Mouse (Mus musculus) adrenal gland, adult (tissue): ENCODE data around the gene Rgma.
A peak's percentile ranks its signal among the peaks of the same experiment; 100 is the strongest.

Experiments used
- DNase-seq, 2 experiments: peaks; one replicate each; pipeline ENCODE4 v3.0.0; 2022 to 2023; ENCODE audit warnings: low spot score in 1 of 2; ENCODE audit not compliant: inconsistent age in 2 of 2

The Rgma gene

DNA sequence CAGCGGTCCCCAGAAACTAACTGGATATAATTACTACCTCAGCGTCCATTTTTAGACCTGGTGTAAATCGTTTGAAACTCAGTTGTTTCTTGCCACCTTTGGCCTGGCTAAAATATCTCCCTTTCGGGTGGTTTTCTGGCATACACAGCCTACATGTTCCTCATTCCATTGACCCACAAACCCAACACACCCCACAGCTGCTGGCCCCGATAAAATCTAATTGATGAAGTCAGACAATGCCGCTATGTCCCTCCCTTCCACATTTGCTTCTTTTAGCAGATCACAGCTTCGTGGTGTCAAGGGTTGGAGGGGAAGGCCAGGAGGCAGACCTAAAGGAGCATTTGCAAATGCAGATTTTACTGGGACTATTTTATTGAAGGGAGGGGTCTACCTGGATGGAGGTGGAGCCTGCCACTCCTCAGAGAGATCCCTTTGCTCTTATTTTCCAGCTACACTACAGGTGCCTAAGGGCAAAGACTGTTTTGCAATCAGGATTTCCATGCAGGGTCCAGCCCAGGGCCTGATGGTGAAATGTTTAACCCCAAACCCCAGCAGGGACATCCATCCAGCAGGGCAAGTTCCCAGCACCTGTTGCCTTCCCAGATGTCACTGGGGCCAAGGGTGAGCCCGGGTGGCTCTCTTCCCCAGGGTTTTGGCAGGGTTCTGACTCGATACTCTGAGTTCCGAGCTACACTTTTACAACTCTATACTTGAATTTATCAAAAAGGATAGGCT is 3.6 kb upstream of the Rgma start:
- no peak for DNase-seq

DNA sequence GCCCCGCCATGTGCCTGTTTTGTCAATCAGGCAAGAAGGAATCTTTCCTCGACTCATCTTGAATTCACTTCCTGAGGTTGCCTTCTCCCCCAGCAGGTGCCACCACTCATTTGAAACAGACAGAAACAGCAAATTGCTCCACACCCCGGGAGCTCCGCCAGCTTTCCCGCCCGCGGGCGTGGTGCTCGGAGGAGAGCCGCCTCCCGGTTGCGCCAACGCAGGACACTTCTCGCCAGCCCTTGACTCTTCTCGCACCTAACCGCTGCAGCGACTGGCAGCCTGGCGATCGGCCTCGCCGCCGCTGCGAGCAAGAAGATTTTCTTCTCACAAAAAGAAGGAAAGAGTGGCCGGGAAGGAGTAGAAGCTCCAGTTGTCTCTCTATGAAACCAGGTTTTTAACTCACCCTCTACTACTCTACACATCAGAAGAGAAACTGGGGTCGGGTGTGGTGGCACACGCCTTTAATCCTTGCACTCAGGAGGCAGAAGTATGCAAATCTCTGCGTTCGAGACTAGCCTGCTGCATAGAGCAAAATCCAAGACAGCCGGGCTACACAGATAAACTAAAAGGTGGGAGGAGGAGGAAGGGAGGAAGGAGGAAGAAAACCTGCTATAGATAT is 2.8 kb upstream of the Rgma start:
- peak; percentile 26 to 83 for DNase-seq

DNA sequence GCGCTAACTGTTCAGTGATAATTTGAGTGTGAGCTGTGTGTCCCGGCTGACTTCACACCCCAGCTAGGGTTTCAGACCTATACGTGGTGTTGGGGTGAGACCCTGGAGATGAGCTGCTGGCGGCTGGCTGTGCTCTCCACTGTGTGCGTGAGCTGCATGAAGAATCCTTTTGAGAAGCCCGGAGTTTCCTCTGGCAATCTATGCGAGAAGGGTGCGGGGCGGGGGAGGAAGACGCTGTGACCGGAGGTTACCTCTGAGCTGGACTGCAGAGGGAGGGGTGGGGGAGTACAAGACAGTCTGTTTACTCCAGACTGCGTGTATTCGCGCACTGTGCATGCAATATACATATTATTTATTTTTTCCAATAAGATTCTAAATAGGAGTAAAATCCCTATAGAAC is 582 bp upstream of the Rgma start:
- peak in 1 of 2 experiments; percentile 46 for DNase-seq

GRCm38 (mm10) chr7:73376101-73377001 is 1.0 kb downstream of the Rgma start:
- peak; percentile 46 to 90 for DNase-seq

DNA sequence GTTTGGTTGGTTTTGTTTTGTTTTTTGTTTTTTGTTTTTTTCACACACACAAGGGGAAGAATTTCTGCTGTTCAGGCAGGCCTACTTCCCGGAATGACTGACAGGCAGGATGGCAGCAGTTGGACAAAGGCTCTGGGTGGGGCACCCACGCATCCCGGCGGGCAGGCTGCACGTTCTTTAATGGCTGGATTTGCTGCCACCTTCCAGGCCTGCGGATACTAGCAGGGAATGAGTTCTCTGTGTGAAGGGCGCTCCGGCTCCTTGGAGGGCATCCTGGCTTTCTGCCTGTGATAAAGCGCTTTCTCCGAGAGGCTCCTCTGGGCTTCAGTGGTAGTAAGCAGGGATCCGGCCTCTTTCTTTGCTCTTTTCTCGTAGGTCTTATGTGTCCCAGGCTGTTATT is 2.0 kb downstream of the Rgma start:
- DNase-seq, result no peak

GRCm38 (mm10) chr7:73378034-73378433 is 2.7 kb downstream of the Rgma start:
- no peak for DNase-seq

GRCm38 (mm10) chr7:73382843-73383242 is 7.5 kb downstream of the Rgma start:
- no peak for DNase-seq

- no peak for DNase-seq
Observed at GRCm38 (mm10) chr7:73388866-73389265, 13.6 kb downstream of the Rgma start.

DNA sequence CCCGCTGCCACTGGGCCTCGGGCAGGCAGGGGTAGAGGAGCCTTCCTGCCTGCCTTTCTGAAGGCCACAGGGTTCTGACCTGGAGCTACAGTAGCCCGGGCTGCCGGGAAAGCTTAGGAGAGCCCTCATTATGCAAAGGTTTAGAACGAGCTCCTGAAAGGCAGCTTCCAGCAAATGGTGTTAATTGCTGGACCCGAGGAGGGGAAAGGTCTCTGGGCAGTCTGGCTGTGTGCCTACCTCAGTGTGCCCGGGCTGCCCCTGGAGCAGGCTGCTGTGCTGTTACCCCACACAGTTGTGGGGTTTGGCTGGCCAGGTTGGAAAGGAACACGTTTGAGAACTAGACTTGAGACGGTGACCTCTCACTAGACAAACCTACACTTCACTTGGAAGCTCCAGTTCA is 14.1 kb downstream of the Rgma start:
- DNase-seq, result no peak

- no peak for DNase-seq
Observed at GRCm38 (mm10) chr7:73389871-73390294, 14.6 kb downstream of the Rgma start.

GRCm38 (mm10) chr7:73390426-73391001 is 15.2 kb downstream of the Rgma start:
- no peak for DNase-seq

DNA sequence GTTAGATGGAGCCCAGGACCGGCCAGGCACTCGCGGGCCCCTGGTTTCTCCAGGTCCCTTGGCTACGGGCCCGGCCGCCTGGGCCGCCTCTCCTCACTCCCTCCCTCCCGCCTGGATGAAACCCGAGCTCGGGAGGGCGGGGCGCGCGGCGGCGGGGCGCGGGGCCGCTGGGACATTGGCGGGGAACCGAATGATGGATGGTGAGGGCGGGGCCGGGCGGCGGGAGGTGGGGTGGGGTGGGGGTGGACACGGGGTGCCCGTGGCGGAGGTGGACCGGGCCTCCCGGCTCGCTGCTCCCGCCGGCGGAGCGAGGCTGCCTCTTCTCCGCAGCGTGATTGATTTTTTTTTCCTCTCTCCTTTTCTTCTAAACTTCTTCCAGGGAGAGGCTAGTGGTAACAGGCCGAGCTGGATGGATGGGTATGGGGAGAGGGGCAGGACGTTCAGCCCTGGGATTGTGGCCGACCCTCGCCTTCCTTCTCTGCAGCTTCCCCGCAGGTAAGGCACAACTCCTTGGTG is 15.8 kb downstream of the Rgma start:
- peak; percentile 93 to 96 for DNase-seq

DNA sequence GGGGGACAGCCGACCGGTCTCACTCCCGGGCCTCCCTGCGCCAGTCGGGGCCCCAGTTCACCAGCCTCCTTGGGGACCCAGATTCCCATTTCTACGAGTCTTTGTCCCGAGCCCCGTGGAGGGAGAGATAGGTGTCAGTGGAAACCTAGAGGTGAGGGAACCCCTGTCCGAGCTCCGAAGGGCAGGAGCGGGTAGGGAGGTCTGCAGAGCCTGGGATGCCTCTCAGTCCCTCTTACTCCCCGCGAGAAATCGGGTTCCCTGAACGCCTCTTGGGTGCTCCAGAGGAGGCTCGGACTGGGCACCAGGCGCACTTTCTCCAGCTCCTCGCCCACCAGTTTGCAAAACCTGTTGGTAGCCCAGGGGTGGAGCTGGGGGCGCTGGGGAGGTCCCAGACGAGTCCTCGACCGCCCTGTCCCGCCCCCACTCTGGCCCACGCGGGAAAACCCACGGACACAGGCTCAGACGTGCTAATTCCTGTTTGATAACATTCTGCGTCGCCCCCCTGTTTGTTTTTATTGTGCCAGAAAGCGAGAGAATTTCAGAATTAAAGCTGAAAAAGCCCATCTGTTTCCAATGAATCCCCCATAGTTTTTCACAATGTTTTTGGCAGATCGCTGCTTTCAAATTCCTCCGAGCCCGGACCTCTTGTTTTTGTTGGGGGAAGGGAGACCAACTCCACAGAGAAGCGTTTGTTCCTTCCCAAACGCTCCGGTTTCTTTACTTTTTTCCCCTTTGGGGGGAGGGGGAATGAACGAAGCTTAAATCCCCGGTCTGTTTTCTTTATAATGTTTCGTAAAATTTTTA is 16.4 kb downstream of the Rgma start:
- DNase-seq, result peak; percentile 46 to 83

GRCm38 (mm10) chr7:73392359-73392758 is 17.1 kb downstream of the Rgma start:
- no peak for DNase-seq

DNA sequence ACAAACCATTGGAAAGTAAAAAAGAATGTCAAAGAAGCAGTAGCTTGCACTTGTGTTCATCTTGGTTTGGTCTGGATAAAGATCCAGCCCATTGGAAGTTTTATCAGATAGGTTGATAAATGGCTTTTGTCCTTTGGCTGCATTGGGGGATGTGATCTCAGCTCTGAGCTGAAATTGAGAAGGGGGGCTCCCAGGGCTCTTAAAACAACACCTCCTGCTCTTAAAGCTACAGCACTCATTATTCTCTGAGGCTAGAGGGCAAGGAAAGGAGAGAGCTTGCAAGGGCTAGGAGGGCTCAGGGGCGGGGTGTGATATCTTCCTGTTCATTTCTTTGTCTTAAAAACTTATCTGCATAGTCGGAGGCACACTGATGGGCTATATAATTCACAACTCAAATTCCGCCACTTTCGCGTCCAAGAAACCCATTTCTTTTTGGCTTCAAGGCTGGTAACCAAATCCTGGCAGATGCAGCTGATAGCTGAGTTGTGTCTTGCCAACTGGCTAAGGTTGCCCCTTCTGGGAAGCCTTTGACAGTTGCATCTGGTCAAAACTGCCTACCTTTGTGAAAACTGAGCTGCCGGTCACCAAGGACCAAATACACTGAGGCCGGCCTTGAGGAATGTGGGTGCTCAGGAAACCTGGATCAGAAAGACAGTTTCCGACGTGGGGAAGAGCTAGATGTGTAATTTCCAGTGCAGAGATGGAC is 18.2 kb downstream of the Rgma start:
- DNase-seq, result peak in 1 of 2 experiments; percentile 45

DNA sequence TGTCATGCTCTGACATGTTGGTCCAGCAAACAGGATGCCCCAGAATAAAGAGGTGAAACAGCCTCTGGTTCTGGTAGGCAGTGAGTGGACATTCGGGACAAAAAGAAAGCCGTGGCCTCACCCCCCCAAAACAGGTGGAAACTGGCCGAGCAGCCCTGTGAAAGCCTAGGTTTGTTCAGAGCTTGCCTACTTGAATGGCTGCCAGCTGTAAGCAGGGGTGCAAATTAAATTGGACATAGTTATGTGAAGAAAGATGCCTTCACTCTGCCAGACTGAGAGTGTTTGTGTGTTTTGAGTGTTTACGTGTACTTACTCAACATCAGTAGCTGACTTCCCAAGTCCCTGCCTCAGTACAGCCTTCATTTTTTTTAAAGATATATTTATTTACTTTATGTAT is 18.7 kb downstream of the Rgma start:
- peak in 1 of 2 experiments; percentile 42 for DNase-seq

GRCm38 (mm10) chr7:73398319-73398718 is 23.0 kb downstream of the Rgma start:
- DNase-seq, result peak; percentile 81 to 95

- DNase-seq, result no peak
Observed at GRCm38 (mm10) chr7:73398806-73399442, 23.6 kb downstream of the Rgma start.

- DNase-seq, result peak; percentile 78 to 94
Observed at GRCm38 (mm10) chr7:73399501-73400044, 24.3 kb downstream of the Rgma start.
